Comparison of ENCODE assay signal across 27 mouse cellular contexts in the genomic region with DNA sequence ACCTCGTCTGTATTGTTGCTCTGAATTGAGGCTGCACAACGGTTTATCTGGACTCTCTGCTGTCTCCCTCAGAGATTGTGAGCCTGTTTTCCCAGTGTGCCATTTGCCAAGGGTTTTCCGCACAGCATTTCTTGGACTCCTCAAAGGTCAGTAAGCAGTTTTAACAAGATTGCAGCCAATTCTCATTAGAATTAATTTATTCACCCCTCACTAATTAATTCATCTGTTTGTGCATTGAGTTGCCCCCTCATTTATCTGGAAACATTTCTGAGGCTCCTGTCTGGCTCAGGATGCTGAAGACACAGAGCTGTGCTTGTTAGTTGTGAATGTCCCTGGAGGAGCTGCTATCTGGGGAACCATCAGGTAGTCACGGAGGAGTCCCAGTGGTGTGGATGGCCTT.
"Had no signal": no experiment of that assay in that cellular context is flagged by ENCODE, and none has a peak within 500 bp of the region (broad histone marks: within the 10 kb centered on the region; RNA-seq: fewer than 3 reads in every experiment).

No protein-coding gene starts in this region.

- ATAC-seq: hindbrain, postnatal 0 days; intestine, embryonic 16.5 days; liver, embryonic 12.5 days had no signal

- H3K4me1 ChIP-seq: heart, embryonic 15.5 days; liver, embryonic 12.5 days had no signal

- DNase-seq: gastrocnemius, postnatal 14 days; gastrocnemius, postnatal 36 days; heart, adult 11 months; heart, adult 2 months; heart, postnatal 14 days; heart, postnatal 36 days; kidney, adult 11 months; kidney, adult 2 months; kidney, adult 9 months; kidney, postnatal 14 days; kidney, postnatal 36 days; layer of hippocampus, adult 9-11 months; layer of hippocampus, postnatal 36 days; left cerebral cortex, postnatal 4 days had no signal

- H3K36me3 ChIP-seq: heart, embryonic 15.5 days; hindbrain, embryonic 13.5 days; hindbrain, embryonic 15.5 days; kidney, embryonic 15.5 days had no signal

- H3K9ac ChIP-seq: heart, embryonic 13.5 days; heart, embryonic 15.5 days; hindbrain, embryonic 13.5 days; hindbrain, embryonic 15.5 days; kidney, embryonic 15.5 days; limb, embryonic 13.5 days; limb, embryonic 15.5 days; liver, embryonic 12.5 days; liver, embryonic 14.5 days had no signal

- H3K27ac ChIP-seq: heart, adult 2 months; heart, embryonic 13.5 days; heart, embryonic 15.5 days; hindbrain, embryonic 13.5 days; hindbrain, embryonic 15.5 days; hindbrain, postnatal 0 days; kidney, embryonic 15.5 days; kidney, postnatal 0 days; limb, embryonic 13.5 days; limb, embryonic 15.5 days; liver, embryonic 12.5 days; liver, embryonic 14.5 days had no signal

- H3K4me3 ChIP-seq: heart, adult 2 months; heart, embryonic 13.5 days; heart, embryonic 15.5 days; hindbrain, embryonic 13.5 days; hindbrain, embryonic 15.5 days; kidney, embryonic 15.5 days; limb, embryonic 13.5 days; limb, embryonic 15.5 days; liver, embryonic 12.5 days had no signal

- H3K27me3 ChIP-seq: heart, embryonic 13.5 days; heart, embryonic 15.5 days; hindbrain, embryonic 13.5 days; hindbrain, embryonic 15.5 days; kidney, embryonic 15.5 days; limb, embryonic 13.5 days; limb, embryonic 15.5 days; liver, embryonic 12.5 days had no signal

- H3K4me2 ChIP-seq: heart, embryonic 11.5 days; heart, embryonic 13.5 days; heart, embryonic 15.5 days; hindbrain, embryonic 13.5 days; hindbrain, embryonic 15.5 days; kidney, embryonic 15.5 days; limb, embryonic 13.5 days; limb, embryonic 15.5 days; liver, embryonic 12.5 days had no signal

- H3K9me3 ChIP-seq: heart, embryonic 13.5 days; heart, embryonic 15.5 days; hindbrain, embryonic 13.5 days; hindbrain, embryonic 15.5 days; kidney, embryonic 15.5 days; limb, embryonic 13.5 days; limb, embryonic 15.5 days; liver, embryonic 12.5 days had no signal
